8 mouse cellular contexts compared by ENCODE assay signal in genomic region chr19:23652644-23653043, GRCm38 (mm10). TPM values are rescaled to one million over a fixed set of nuclear protein-coding genes. Genes with fewer than 3 reads are reported as not detected.
DNase-seq lines count a peak whose midpoint lies in the region; ATAC-seq and TF ChIP-seq lines count a peak whose summit lies in the region.

TSS of gene 1700028P14Rik (minus strand) at chr19:23652812.

- H3K36me3 ChIP-seq in hindbrain, embryonic 15.5 days: no peaks in the 10 kb centered on the region
- no peaks in the 10 kb centered on the region for H3K36me3 ChIP-seq in stomach, embryonic 14.5 days (ENCODE audit: control insufficient read depth, insufficient read depth, low read length)

- no peak within 1 kb of the TSS for H3K27ac ChIP-seq in gastrocnemius, adult 2 months
- no peak within 1 kb of the TSS for H3K27ac ChIP-seq in hindbrain, embryonic 15.5 days (replicated peaks)
- H3K27ac ChIP-seq in stomach, embryonic 14.5 days (ENCODE audit: low read length): no peak within 1 kb of the TSS

- H3K9me3 ChIP-seq in hindbrain, embryonic 15.5 days: no peaks in the 10 kb centered on the region
- H3K9me3 ChIP-seq in stomach, embryonic 14.5 days (ENCODE audit: control insufficient read depth, low read depth, low read length): no peaks in the 10 kb centered on the region

- no peaks in the 10 kb centered on the region for H3K4me1 ChIP-seq in hindbrain, embryonic 15.5 days (replicated peaks)
- no peaks in the 10 kb centered on the region for H3K4me1 ChIP-seq in stomach, embryonic 14.5 days (ENCODE audit: control insufficient read depth, insufficient read depth, low read length)

- ATAC-seq in hindbrain, embryonic 15.5 days (ENCODE audit: low FRiP score, low read depth): peak; percentile 95
- peak; percentile 86 for ATAC-seq in stomach, embryonic 14.5 days (ENCODE audit: insufficient number of reproducible peaks, insufficient read depth, low FRiP score, low read depth)
- no peak for ATAC-seq in CD4-positive, CD25-positive, alpha-beta regulatory T cell, adult 4 months

- TF ChIP-seq CTCF in gastrocnemius, adult 2 months (IDR thresholded peaks at IDR 0.05): no peak

- H3K27me3 ChIP-seq in hindbrain, embryonic 15.5 days: no peaks in the 10 kb centered on the region
- no peaks in the 10 kb centered on the region for H3K27me3 ChIP-seq in stomach, embryonic 14.5 days (ENCODE audit: control insufficient read depth, insufficient read depth, low read length)

- WGBS in hindbrain, embryonic 15.5 days: 8% methylated on average over 13 of the region's 13 CpGs
- 5% methylated on average over 13 of the region's 13 CpGs for WGBS in stomach, embryonic 14.5 days

- peak within 1 kb of the TSS; percentile 57 for H3K4me2 ChIP-seq in hindbrain, embryonic 15.5 days
- H3K4me2 ChIP-seq in stomach, embryonic 14.5 days (replicated peaks; ENCODE audit: low read depth, low read length): peak within 1 kb of the TSS; percentile 31

- H3K9ac ChIP-seq in hindbrain, embryonic 15.5 days: no peak within 1 kb of the TSS
- H3K9ac ChIP-seq in stomach, embryonic 14.5 days (replicated peaks; ENCODE audit: low read depth, low read length): no peak within 1 kb of the TSS

- intact Hi-C loops in gastrocnemius, adult 2 months (cut with DNase I): no loop called here
- intact Hi-C loops in left cerebral cortex, postnatal 14 days (cut with DNase I): no loop called here

- peak; percentile 84 for DNase-seq in ZHBTc4 (ENCODE audit: low read depth, low spot score)
- DNase-seq in cerebellum, postnatal 14 days: peak; percentile 74 to 82
- DNase-seq in gastrocnemius, adult 2 months: peak; percentile 52
- peak; percentile 38 to 53 for DNase-seq in left cerebral cortex, postnatal 14 days (ENCODE audit: low spot score in 2 of 2)
- DNase-seq in lung, postnatal 4 days: peak; percentile 76 to 79

- H3K4me3 ChIP-seq in gastrocnemius, adult 2 months: peak within 1 kb of the TSS; percentile 33
- peak within 1 kb of the TSS; percentile 27 for H3K4me3 ChIP-seq in hindbrain, embryonic 15.5 days
- peak within 1 kb of the TSS; percentile 5; the same call in 1 of the 2 replicates for H3K4me3 ChIP-seq in stomach, embryonic 14.5 days (ENCODE audit: low read depth, low read length)

RNA-seq across cellular contexts. Expression of gene 1700028P14Rik, which starts in this region (rescaled TPM):
- not detected for total RNA-seq in gastrocnemius, adult 2 months (2021)
- polyA plus RNA-seq in hindbrain, embryonic 15.5 days (2015; fragmentation: Nextera tagmentation; extraction: Ambion mirVana): 2.5 and 3.1 TPM in 2 replicates
- 1 to 10 TPM; 1.5 to 3.2 TPM for total RNA-seq in left cerebral cortex, postnatal 14 days (2021)
- not detected in 2 replicates for polyA plus RNA-seq in stomach, embryonic 14.5 days (2014; fragmentation: Nextera tagmentation; extraction: Ambion mirVana)
- not detected for polyA plus RNA-seq in CD4-positive, CD25-positive, alpha-beta regulatory T cell, adult 4 months (2017; shearing (Covaris generic))

Comparison
In these comparisons a context has a peak if more than half of its experiments do, and no peak if none do; other contexts are left out.
1. Peak in DNase-seq and H3K4me3 ChIP-seq in gastrocnemius, adult 2 months; RNA of the gene not detected or under 1 TPM.
2. Peak in ATAC-seq, H3K4me3 ChIP-seq and H3K4me2 ChIP-seq in stomach, embryonic 14.5 days; RNA of the gene not detected or under 1 TPM.